Mouse (Mus musculus) gastrocnemius, postnatal 14 days (tissue): ENCODE measurements around the gene Papola. TPM values are rescaled to one million over a fixed set of nuclear protein-coding genes. Genes with fewer than 3 reads are reported as not detected.

Experiments
- DNase-seq: peaks from one replicate; pipeline ENCODE4 v3.0.0; 2021; ENCODE audit warnings: mixed read lengths
- intact Hi-C: fragments of 180-260 bp; cut with DNase I; formaldehyde crosslinking; loops from one replicate; pipeline ENCODE4 v1.15.1; 2025; ENCODE audit warnings: low total_unique reads
- long read RNA-seq, 2 experiments: library from polyadenylated mRNA; stranded (forward); transcript quantifications; one replicate each; pipeline ENCODE4 v2.0.0; 2021
- total RNA-seq, 2 experiments: library from RNA; stranded (reverse); gene quantifications; 2 replicates each; pipeline ENCODE4 v1.2.3; 2021

Gene Papola
- total RNA-seq = 10 to 100 TPM; 64.5 to 70.9 TPM
- long read RNA-seq, experiment 1, full-length matches to known transcripts = 17 of 25 reads
- long read RNA-seq, experiment 1, partial matches to known transcripts = 1 of 25 reads
- long read RNA-seq, experiment 1, other reads (novel, unspliced or antisense) = 7 of 25 reads
- long read RNA-seq, experiment 2, full-length matches to known transcripts = 29 of 44 reads
- long read RNA-seq, experiment 2, partial matches to known transcripts = 2 of 44 reads
- long read RNA-seq, experiment 2, other reads (novel, unspliced or antisense) = 13 of 44 reads

DNA sequence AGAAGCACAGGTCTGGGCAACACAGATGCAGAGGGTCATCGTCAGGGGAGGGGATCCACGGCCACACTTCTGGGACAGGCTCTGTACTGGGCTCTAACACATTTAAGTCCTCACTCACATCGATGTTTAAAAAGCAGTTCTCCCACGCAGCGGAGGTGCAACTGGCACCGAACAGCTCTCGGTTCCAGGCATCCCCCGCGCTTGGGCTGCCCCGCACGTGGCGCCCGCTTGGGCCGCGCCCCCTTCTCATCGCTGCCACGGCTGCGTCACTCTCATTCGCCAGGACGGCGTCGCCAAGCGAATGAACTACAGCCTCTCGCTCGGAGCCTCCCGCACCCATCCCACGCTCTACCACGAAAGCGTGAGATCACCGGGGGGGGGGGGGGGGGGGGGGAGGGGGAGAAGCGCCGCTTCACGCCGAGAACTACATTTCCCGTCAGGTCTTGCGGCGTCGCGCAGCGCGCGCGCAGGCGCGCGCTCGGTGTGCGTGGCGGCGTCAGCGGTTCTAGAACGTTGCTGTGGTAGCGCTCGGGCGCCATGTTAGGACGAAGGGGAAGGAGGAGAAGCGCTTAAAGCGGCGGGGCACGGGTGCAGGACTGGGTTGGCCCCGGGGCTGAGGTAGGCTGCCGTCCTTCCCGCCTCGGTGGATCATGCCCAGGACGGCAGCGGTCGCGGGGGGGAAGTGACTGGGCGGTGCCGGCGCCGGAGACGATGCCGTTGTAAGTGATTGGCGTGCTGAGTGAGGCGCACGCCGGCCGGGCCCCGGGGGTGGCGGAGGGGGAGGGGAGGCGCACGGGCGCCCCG lies at the start of gene Papola:
TSS of gene Papola (plus strand) at position 499 of the 804 bp plus-strand sequence.
- intact Hi-C loops = no loop called here
- peak; percentile 89 for DNase-seq

- DNase-seq = no peak
- intact Hi-C loops = no loop called here
These were observed 49.1 kb upstream of the Papola start for GRCm38 (mm10) chr12:105735226-105735888.

GRCm38 (mm10) chr12:105735889-105736251 lies 48.6 kb upstream of the Papola start:
- DNase-seq = no peak
- intact Hi-C loops = no loop called here

DNA sequence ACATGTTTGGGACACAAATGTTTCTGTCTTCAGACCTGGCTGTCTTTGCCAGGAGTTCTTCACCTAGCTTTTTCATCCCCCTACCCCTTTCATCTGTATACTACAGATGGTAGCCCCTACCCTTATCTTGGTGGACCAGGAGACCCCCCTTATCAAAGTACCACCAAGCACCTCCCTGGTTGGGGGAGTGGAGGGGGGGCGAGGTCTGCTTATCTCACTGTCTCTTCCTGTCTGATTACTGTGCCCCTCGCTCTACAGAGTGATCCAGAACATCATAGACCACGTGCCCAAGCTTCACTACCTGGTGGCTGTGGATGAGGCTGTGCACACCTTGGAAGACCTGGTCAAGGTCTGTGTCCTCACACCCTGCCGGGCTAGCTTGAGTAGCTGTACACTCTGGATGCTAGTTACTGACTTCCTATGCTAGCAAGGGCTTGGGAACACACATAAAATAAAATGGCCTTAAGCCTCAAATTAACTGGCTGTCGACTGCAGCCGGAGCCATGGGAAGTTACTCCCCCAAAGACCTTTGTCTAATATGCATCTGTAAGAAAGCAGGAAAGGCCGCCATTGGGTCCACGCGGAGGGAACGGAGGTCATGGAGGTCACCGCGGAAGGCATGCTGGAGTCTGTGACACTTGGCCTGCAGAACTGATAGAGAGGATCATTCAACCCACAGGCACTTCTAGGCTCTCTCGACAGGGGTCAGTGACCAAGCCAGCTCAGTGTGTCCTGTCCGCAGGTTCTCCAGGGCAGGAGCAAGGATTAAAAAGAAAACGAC lies 46.0 kb upstream of the Papola start:
- intact Hi-C loops = no loop called here
- DNase-seq = no peak

DNA sequence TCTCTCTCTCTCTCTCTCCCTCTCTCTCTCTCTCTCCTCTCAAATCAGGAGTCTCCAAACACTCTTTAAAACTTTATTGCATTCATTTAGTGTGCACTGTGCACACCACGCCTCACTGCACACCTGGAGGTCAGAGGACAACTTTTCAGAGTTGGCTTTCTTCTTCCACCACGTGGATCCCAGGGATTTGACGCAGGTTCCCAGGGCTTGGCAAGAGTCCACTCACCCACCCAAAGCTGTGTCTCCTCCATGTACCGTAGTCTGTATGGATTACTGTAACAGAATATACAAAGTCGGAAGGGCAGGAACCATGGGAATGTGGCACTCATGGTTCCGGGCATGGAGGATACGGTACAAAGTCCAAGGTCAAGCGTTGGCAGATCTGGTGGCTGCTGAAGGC lies 44.8 kb upstream of the Papola start:
- no peak for DNase-seq

DNA sequence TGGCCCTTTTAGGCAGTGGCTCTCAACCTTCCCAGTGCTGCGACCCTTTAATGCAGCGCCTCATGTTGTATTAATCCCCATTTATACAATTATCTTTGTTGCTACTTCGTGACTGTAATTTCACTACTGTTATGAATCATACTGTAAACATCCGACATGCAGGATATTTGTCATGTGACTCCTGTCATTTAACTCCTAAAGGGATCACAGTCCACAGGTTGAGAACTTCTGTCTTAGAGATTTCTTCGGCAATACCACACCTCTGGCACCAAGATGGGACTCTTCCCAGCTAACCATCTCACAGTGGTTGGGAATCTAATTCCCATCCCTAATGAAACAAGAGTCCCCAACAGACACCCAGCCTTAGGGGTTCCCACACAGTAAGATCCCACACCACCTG lies 36.4 kb upstream of the Papola start:
- intact Hi-C loops = no loop called here
- no peak for DNase-seq

More for the DNA sequence above, 44.8 kb upstream of the Papola start:
- intact Hi-C loops = no loop called here

DNA sequence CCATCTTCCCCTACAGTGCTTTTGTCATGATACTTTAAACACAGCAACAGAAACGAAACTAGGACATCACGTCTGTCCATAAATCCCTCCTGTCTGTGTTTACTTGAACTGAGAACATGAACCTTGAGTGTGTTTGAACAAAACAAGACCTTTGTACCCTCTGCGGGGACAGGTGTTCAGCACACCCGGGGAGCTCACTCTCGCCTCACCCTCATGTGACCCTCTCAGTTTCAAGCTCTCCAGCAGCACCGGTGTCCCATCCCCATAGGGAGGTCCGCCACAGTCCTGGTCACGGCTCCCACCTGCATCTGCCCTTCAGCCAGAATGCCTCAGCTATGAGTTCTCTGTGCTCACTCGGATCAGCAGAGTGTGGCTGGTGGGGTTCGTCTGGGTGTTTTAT lies 30.7 kb upstream of the Papola start:
- intact Hi-C loops = no loop called here
- no peak for DNase-seq

DNA sequence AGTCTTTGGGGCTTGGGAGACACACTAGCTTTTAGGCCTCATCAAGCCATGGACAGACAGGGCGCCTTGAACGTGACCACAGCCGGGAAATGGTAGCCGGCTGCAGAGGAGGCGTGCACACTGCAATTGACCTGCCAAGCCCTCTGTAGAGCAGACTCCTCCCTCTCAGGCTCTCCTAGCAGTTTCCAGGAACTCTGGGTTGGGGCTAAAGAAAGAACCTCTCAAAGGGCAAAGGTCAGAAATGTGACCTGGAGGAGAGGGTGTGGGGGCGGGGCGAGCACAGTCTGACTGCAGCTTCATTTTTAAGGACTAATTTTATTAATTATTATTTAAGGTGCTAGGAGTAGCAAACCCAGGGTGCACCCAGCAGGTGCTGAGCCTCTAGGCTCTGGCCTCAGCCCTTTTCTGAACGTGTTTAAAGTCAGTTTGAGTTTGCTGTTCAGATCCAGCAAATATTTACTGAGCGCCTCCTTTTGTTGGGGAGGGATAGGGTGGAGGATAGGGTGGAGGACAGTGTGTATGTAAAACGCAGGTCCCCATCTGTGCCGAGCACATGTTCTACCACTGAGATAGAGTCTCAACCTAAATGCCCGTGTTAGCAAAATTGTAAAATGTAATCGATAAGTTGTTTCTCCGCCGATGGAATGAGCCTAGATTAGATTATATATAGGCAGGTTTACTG lies 26.5 kb upstream of the Papola start:
- DNase-seq = no peak
- intact Hi-C loops = no loop called here

- intact Hi-C loops = no loop called here
These were observed 25.6 kb upstream of the Papola start for GRCm38 (mm10) chr12:105758911-105759310.

GRCm38 (mm10) chr12:105759849-105760478 lies 24.5 kb upstream of the Papola start:
- DNase-seq = no peak
- intact Hi-C loops = no loop called here

More at GRCm38 (mm10) chr12:105758911-105759310, 25.6 kb upstream of the Papola start:
- no peak for DNase-seq

- DNase-seq = no peak
- intact Hi-C loops = no loop called here
These were observed 23.3 kb upstream of the Papola start for GRCm38 (mm10) chr12:105761171-105761570.

DNA sequence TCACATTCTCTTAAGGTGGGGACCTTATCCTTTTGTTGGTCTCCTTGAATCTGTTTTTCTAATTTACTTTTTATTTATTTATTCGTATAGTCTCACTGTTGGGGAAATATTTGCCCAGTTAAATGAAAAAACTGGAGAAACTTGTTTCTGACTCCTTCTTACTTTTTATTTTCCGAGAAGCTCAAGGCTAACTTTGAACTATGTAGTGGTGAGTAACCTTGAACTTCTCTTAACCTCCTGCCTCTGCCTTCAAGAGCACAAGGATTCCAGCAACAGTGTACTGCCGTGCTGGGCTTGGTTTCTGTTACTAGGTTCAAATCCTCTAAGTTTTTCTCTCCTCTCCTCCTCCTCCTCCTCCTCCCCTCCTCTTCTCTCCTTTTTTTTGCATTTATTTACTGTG lies 22.9 kb upstream of the Papola start:
- intact Hi-C loops = no loop called here
- no peak for DNase-seq

- intact Hi-C loops = loop anchor here (10.0 kb wide), 1 partner anchor 85 kb away; the partner anchor contains the start of genes Atg2b and Gskip
- no peak for DNase-seq
These were observed 14.8 kb upstream of the Papola start for GRCm38 (mm10) chr12:105769700-105770099.

GRCm38 (mm10) chr12:105774871-105775270 lies 9.6 kb upstream of the Papola start:
- no peak for DNase-seq
- intact Hi-C loops = loop anchor here (10.0 kb wide), 1 partner anchor 90 kb away; the partner anchor contains the start of genes Atg2b and Gskip

- intact Hi-C loops = loop anchor here (10.0 kb wide), 1 partner anchor 93 kb away; the partner anchor contains the start of genes Atg2b and Gskip
- no peak for DNase-seq
These were observed 6.8 kb upstream of the Papola start for GRCm38 (mm10) chr12:105777651-105778050.

DNA sequence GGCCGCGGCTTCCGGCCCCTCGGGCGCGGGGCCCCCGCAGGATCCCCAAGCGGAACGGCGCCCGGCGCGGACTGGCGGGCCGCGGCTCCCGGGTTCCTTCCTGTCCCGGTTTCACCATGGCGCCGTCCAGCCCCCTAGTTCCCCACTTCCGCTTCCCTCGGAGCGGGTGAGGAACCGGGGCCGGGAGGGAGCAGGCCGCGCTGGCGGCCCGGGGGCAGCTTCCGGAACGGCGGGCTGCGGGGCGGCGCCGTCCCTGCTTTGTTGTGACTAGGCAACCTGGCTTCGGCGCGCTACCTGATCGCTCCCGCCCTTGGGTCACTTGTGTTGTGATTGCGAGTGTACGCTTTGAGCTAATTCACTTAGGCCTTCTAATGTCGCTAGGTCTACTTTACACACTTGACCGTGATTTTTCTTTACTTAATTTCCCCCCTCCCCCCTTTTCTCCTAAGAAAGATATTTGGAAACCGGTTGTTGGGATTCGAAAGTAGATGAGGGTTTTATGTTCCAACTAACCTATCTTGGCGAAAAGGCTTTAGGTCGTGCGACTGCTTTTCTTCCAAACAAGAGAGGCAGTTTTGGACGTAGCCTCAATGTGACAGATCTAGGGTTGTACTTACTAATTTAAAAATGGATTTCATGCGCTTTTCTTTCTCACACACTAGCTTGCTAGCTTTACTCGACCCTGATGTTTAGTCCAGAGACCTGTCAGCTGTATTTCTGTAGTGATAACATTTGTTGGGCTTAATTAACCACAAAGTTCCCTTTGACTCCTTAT lies 693 bp downstream of the Papola start:
- intact Hi-C loops = no loop called here
- DNase-seq = peak; percentile 79

DNA sequence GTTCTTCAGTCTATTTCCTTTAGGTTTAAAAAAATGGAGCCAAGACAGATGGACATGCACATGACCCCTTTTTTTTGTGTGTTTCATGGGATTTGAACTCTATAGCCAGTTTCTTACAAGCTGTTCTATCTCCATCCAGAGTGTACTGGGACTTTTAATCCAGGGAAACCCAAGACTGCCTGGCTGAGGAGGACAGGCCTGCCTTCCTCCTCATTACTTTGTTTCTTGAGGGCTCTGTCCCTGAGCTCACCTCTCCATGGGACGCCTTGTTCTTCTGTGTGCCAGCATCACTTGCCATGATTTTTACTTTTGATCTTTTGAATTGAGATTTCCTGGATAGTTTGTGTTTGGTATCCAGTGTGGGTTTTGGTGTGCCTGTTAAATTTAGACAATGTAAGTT lies 1.6 kb downstream of the Papola start:
- no peak for DNase-seq
- intact Hi-C loops = no loop called here

DNA sequence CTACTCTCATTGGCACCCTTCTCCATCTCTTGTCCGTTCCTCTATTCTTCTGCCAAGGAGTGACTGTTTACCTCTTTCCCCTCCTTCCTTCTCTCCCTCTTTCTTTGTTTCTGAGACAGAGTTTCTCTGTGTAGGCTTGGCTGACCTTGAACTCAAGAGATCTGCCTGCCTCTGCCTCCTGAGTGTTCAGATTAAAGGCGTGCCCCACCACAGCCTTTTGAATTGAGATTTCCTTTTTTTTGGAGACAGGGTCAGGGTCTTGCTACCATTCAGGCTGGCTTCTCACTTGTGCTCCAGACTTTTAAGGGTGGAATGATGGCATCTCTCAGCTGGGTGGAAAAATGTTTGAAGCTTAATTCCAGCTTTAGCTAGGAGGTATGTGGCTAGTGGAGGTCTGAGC lies 3.1 kb downstream of the Papola start:
- no peak for DNase-seq
- intact Hi-C loops = no loop called here
